Mouse (Mus musculus) right cerebral cortex, postnatal 4 days (tissue): ENCODE results near the gene Gm11096.

Source experiments
- DNase-seq: peaks from one replicate; pipeline ENCODE4 v3.0.0-alpha.2; 2022

The Gm11096 gene

DNA sequence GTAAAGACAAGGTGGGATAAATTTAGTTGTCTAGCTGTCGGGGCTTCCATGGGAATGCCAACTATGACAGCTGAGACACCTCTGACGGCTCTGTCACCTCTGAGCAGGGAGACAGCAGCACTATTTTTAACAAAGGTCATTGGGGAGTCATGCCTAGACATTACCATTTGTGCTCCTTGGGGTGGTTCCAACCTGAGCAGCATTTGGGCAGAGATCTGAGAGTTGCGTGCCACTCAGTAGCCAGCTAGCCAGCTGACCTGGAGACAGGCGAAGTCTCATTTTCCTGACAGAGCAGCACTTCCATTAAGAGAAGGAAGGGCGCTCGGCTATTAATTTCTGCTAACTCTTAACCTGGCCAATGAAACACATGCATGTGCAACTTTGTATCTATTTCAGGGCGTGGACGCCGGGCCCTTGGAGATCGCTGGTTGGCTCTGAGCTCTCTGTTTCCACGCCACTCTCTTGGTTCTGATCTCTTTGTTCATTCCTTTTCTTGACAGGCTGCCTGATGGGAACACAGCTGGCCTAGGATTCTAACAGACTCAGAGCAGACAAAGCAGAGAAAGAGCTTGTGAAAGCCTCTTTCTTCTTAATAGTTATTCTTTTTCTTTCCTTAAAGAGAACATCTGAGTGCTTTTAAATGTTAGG is 40.4 kb downstream of the Gm11096 start:
- DNase-seq, result no peak

DNA sequence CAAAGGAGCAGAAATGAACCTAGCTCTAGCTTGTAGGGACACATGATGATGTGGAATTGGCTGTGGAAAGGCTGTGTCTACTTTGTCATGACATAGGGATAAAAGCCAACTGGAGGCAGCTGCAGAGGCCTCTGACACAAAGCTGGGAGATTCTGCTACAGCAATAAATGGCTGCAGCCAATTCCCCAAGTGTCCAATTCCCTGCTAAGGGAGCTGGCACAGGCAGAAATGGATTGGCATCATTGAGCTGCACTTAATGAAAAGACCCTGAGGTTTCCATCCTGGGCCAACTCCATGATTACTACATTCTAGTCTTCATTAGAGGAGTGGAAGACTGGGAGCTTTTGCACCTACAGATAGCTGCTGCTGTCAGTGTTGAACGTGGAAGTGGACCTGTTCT is 44.8 kb downstream of the Gm11096 start:
- no peak for DNase-seq
